Mouse (Mus musculus) CD4-positive, CD25-positive, alpha-beta regulatory T cell, adult 2 months (primary cell): Measurements from ENCODE around the gene Crebbp.
A peak's percentile ranks its signal among the peaks of the same experiment; 100 is the strongest.
"Not testable (repeated sequence)": the region's sequence is repeated elsewhere in the genome, so short reads cannot be mapped to it uniquely, and the experiment has no call there.

Experiments
- DNase-seq: peaks from one replicate; pipeline ENCODE4 v3.0.0-alpha.2; 2012; ENCODE audit warnings: low read depth, low spot score

The Crebbp gene

GRCm38 (mm10) chr16:4213799-4214551 is at the start of gene Crebbp:
Crebbp (minus strand) TSS chr16:4213997.
- peak; percentile 97 for DNase-seq

GRCm38 (mm10) chr16:4263486-4263885 is 49.7 kb upstream of the Crebbp start:
- no peak for DNase-seq

DNA sequence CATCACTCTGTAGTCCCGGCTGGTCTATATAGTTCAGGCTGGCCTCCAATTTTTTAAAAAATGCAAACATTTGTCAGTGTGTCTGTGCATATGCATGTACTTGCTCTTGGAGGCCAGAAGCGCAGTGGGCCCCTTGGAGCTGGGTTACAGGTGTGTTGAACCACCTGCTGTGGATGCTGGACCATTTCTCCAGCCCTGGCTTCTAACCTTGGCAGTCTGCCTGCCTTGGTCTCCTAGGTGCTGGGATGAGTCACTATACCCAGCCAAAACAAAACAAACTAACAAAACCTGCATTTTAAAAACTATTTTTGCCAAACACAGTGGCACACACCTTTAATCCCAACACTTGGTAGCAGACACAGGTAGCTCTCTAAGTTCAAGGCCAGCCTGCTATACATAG is 43.7 kb upstream of the Crebbp start:
- DNase-seq: no peak

DNA sequence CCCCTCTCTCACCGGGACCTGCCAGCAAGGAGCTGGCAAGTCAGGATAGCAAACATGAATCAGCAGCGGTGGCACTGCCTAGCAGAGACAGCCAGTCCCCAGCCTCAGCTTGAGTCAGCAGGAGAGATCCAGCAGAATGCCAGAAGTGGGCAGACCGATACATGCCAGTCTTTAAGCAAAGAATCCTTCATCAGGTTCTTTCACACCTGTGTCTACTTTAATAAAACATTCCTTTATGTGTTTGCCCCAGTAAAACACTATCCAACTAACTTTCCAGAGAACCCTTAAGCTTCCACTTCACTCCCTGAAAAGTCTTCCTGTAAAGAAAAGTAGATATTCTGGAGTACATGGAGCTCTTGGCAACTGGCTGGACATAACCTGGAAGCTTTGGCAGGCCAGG is 35.0 kb upstream of the Crebbp start:
- no peak for DNase-seq

GRCm38 (mm10) chr16:4245241-4245640 is 31.4 kb upstream of the Crebbp start:
- DNase-seq: not testable (repeated sequence)

- DNase-seq: no peak
These were observed 22.3 kb upstream of the Crebbp start for GRCm38 (mm10) chr16:4236131-4236530.

DNA sequence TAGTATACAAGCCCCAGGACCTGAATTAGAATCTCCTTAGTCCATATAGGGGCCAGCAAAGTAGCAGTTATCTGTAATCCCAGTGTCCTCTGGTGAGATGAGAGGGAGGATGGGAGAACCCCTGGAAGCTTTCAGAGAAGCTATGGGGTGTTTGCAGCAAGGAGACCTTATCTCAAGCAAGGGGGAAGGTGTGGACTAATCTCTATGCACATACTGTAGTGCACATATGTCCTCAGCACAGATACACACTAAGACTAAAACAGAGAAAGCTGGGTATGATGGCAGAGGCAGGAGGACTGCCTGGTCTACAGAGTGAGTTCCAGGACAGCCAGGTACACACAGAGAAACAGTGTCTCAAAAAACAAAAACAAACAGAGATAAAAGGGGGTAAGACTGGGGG is 21.8 kb upstream of the Crebbp start:
- DNase-seq: no peak

- DNase-seq: no peak
These were observed 12.0 kb upstream of the Crebbp start for GRCm38 (mm10) chr16:4225841-4226240.

GRCm38 (mm10) chr16:4214631-4215240 is 939 bp upstream of the Crebbp start:
- peak; percentile 7 for DNase-seq

- DNase-seq: peak; percentile 83
These were observed 616 bp downstream of the Crebbp start for GRCm38 (mm10) chr16:4212963-4213798.

GRCm38 (mm10) chr16:4212167-4212962 is 1.4 kb downstream of the Crebbp start:
- DNase-seq: peak; percentile 36

DNA sequence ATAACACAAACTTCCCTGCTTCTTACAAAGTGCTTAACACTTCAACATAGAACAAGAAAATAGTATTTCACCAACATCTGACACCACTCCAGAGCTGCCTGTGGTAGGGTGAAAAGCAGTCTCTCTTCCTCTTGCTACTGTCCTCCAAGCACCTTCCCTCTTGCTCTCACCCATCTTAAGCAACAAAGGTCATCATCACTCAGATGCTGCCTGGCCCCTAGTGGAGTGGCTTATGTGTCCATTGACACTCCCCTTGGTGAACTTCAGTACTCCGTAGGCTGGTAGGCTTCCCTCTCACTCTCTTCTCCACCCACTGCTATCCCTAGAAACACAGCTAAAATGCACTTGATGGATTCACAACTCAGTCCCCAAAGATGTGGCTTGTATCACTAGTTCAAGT is 3.5 kb downstream of the Crebbp start:
- peak; percentile 12 for DNase-seq

- DNase-seq: no peak
These were observed 10.2 kb downstream of the Crebbp start for GRCm38 (mm10) chr16:4203592-4203991.

DNA sequence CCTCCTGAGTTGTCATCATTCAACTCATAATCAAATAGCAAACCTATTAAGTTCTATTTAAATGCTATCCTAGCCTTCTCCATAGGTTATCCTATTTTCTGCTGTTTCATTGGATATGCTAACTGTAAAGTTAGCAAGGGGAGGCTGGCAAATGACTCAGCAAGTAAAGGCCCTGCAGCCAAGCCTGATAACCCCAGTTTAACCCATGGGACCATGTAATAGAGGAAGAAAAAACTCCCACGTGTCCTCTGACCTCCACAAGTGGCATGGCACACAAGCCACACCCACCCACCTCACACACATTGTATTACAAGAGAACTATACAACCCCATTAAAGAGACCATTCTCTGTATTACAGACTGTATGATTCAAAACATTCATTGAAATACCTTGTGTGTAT is 13.8 kb downstream of the Crebbp start:
- no peak for DNase-seq

DNA sequence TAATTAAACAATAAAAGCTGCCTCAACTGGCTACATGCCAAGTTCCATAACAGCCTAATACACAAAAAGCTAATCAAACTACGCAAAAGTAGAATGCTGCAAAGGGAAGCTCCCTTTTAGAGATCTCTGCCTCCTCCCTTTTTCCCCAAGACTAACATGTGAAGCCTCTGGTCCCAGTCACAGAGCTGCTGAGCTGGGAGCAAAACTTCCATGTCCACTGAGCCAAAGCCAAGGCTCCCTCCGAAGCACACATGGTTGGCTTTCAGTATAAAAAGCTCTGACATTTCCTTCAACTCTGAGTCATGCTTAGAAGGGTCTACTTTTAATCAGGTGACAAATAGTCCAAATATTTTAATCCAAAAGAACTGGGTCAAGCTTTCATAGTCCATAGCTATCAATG is 14.2 kb downstream of the Crebbp start:
- DNase-seq: no peak

GRCm38 (mm10) chr16:4198004-4198403 is 15.8 kb downstream of the Crebbp start:
- DNase-seq: no peak

DNA sequence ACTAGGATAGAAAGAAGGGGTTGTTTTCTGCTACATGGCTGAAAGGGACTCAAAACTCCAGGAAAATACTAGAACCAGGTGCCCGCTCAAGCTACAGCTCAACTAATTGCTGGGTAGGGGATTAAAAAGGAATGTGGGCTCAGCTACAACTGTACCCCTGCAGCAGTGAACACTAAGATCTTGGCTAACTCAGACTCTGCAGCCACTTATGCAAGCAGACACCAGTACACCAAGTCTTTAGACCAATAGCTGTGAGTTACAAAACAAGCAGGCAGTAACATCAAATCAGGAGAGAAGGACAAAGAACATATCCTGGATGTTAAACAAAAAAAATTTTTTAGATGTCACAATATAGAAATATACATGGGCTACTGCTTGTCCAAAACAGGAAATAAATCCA is 23.6 kb downstream of the Crebbp start:
- DNase-seq: no peak

DNA sequence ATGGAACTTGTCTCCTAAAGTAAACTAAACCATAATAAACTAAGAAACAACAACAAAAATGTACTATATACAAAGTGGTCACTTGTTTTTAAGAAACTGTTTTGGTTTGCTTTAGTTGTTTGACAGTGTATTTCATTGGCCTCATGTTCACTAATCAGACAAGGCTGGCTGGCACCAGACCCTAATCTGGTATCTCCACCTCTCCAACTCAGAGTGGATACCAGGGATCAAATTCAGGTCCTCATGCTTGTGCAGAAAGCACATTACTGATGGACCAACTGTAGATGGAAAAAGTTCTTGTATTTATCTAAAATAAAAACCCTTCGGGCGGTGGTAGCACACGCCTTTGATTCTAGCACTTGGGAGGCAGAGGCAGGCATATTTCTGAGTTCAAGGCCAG is 38.7 kb downstream of the Crebbp start:
- no peak for DNase-seq

- no peak for DNase-seq
These were observed 44.3 kb downstream of the Crebbp start for GRCm38 (mm10) chr16:4169530-4169929.

DNA sequence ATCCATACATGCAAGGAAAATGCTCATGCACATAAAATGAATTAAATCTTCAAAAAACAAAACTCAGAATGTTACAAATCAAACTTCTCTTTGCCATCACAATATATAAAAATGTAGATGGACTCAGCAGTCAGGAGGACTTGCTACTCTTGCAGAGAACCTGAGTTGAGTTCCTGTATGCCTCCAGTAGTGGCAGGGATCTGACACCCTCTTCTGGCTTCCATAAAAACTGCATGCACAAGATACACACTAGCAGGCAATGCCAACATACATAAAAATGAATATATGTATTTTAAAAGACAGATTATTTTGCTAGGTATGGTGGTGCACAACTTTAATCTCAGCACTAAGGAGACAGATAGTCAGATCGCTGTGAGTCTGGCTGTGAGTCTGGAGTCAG is 45.3 kb downstream of the Crebbp start:
- DNase-seq: peak; percentile 10

GRCm38 (mm10) chr16:4160898-4161247 is 52.9 kb downstream of the Crebbp start:
- DNase-seq: no peak
